ENCODE assay signal across 22 mouse cellular contexts in genomic region chr17:49675629-49676028, GRCm38 (mm10).
DNase-seq lines count a peak whose midpoint lies in the region; ATAC-seq and TF ChIP-seq lines count a peak whose summit lies in the region.
"Had no signal": no experiment of that assay in that cellular context is flagged by ENCODE, and none has a peak within 500 bp of the region (broad histone marks: within the 10 kb centered on the region; RNA-seq: fewer than 3 reads in every experiment).

No protein-coding gene starts in this region.

- no peak overlapping the region for H3K4me3 ChIP-seq in embryonic facial prominence, embryonic 12.5 days
- H3K4me3 ChIP-seq in embryonic facial prominence, embryonic 10.5 days = no peak overlapping the region
- peak overlapping the region; percentile 13; the same call in 1 of the 2 replicates for H3K4me3 ChIP-seq in lung, embryonic 15.5 days
- H3K4me3 ChIP-seq in lung, adult 2 months (replicated peaks; ENCODE audit: extremely low read depth, low read depth, low read length) = no peak overlapping the region
- H3K4me3 ChIP-seq in embryonic facial prominence, embryonic 15.5 days (replicated peaks) = peak overlapping the region; percentile 18
- H3K4me3 ChIP-seq: forebrain, embryonic 15.5 days; heart, embryonic 13.5 days; hindbrain, embryonic 12.5 days had no signal

- no peak overlapping the region for H3K27ac ChIP-seq in embryonic facial prominence, embryonic 12.5 days
- no peak overlapping the region for H3K27ac ChIP-seq in embryonic facial prominence, embryonic 10.5 days (replicated peaks)
- peak overlapping the region; percentile 65 for H3K27ac ChIP-seq in lung, embryonic 15.5 days
- peak overlapping the region; percentile 80 for H3K27ac ChIP-seq in embryonic facial prominence, embryonic 15.5 days (replicated peaks)
- H3K27ac ChIP-seq: forebrain, embryonic 15.5 days; heart, embryonic 13.5 days; hindbrain, embryonic 12.5 days had no signal

- 52% methylated on average over 4 of the region's 4 CpGs for WGBS in embryonic facial prominence, embryonic 12.5 days
- 74% methylated on average over 4 of the region's 4 CpGs for WGBS in embryonic facial prominence, embryonic 10.5 days
- WGBS in lung, embryonic 15.5 days = 44% methylated on average over 4 of the region's 4 CpGs
- 61% methylated on average over 4 of the region's 4 CpGs for WGBS in lung, adult 2 months
- WGBS in embryonic facial prominence, embryonic 15.5 days = 33% methylated on average over 4 of the region's 4 CpGs

- H3K9me3 ChIP-seq in embryonic facial prominence, embryonic 12.5 days = no peaks in the 10 kb centered on the region
- H3K9me3 ChIP-seq in embryonic facial prominence, embryonic 10.5 days = peaks cover 4% of the 10 kb centered on the region; the same call in 1 of the 2 replicates
- no peaks in the 10 kb centered on the region for H3K9me3 ChIP-seq in lung, embryonic 15.5 days
- H3K9me3 ChIP-seq in embryonic facial prominence, embryonic 15.5 days (replicated peaks) = no peaks in the 10 kb centered on the region
- H3K9me3 ChIP-seq: forebrain, embryonic 15.5 days had no signal

- H3K4me2 ChIP-seq in embryonic facial prominence, embryonic 12.5 days (replicated peaks) = 0 out of 2 replicates have a peak overlapping the region, but pooled peaks have one; percentile 1
- peak overlapping the region; percentile 40 for H3K4me2 ChIP-seq in lung, embryonic 15.5 days
- H3K4me2 ChIP-seq in embryonic facial prominence, embryonic 15.5 days (replicated peaks) = peak overlapping the region; percentile 40
- H3K4me2 ChIP-seq: forebrain, embryonic 15.5 days; heart, embryonic 13.5 days; hindbrain, embryonic 12.5 days had no signal

- H3K9ac ChIP-seq in embryonic facial prominence, embryonic 12.5 days = no peak overlapping the region
- H3K9ac ChIP-seq in lung, embryonic 15.5 days = no peak overlapping the region
- H3K9ac ChIP-seq in embryonic facial prominence, embryonic 15.5 days = no peak overlapping the region
- H3K9ac ChIP-seq: forebrain, embryonic 15.5 days; heart, embryonic 13.5 days; hindbrain, embryonic 12.5 days had no signal

- DNase-seq in embryonic facial prominence, embryonic 10.5 days (ENCODE audit: low spot score) = no peak
- DNase-seq in lung, adult 2 months = no peak
- no peak for DNase-seq in heart, postnatal 4 days
- no peak for DNase-seq in cerebellum, adult 9-10 months
- DNase-seq: adrenal gland, adult 8-10 months; adrenal gland, postnatal 36 days; B cell, adult 2 months; cerebellum, adult 2 months; cerebellum, postnatal 14 days; embryo, embryonic 11 days; gastrocnemius, postnatal 36 days; heart, adult 11 months; heart, postnatal 36 days had no signal

- H3K27me3 ChIP-seq in embryonic facial prominence, embryonic 12.5 days = no peaks in the 10 kb centered on the region
- H3K27me3 ChIP-seq in embryonic facial prominence, embryonic 10.5 days (replicated peaks; ENCODE audit: low read depth, poor library complexity, severe bottlenecking) = no peaks in the 10 kb centered on the region
- no peaks in the 10 kb centered on the region for H3K27me3 ChIP-seq in lung, embryonic 15.5 days
- no peaks in the 10 kb centered on the region for H3K27me3 ChIP-seq in embryonic facial prominence, embryonic 15.5 days
- H3K27me3 ChIP-seq: forebrain, embryonic 15.5 days; heart, embryonic 13.5 days; hindbrain, embryonic 12.5 days had no signal

- no peak for TF ChIP-seq POLR2A in lung, adult 2 months (IDR thresholded peaks at IDR 0.05; ENCODE audit: borderline replicate concordance, extremely low read depth, low read depth, low read length)

- ATAC-seq in embryonic facial prominence, embryonic 12.5 days (ENCODE audit: insufficient number of reproducible peaks, insufficient read depth, low FRiP score, low TSS enrichment) = no peak
- peak; percentile 46; the same call in 1 of the 2 replicates for ATAC-seq in lung, embryonic 15.5 days (ENCODE audit: borderline replicate concordance, extremely low read depth, low FRiP score, low TSS enrichment)
- ATAC-seq in embryonic facial prominence, embryonic 15.5 days (ENCODE audit: insufficient number of reproducible peaks, low FRiP score, low TSS enrichment, low read depth) = no peak
- ATAC-seq: CD4-positive, CD25-positive, alpha-beta regulatory T cell, adult 4 months; forebrain, embryonic 15.5 days; hindbrain, embryonic 16.5 days had no signal

- no peaks in the 10 kb centered on the region for H3K36me3 ChIP-seq in embryonic facial prominence, embryonic 12.5 days
- no peaks in the 10 kb centered on the region for H3K36me3 ChIP-seq in embryonic facial prominence, embryonic 10.5 days (replicated peaks)
- H3K36me3 ChIP-seq in lung, embryonic 15.5 days = no peaks in the 10 kb centered on the region
- no peaks in the 10 kb centered on the region for H3K36me3 ChIP-seq in embryonic facial prominence, embryonic 15.5 days
- H3K36me3 ChIP-seq: forebrain, embryonic 15.5 days; G1E; heart, embryonic 13.5 days; hindbrain, embryonic 12.5 days had no signal

- TF ChIP-seq CTCF in lung, adult 2 months (IDR thresholded peaks at IDR 0.05; ENCODE audit: insufficient read depth, low read length) = no peak

- no peaks in the 10 kb centered on the region for H3K4me1 ChIP-seq in embryonic facial prominence, embryonic 12.5 days
- no peaks in the 10 kb centered on the region for H3K4me1 ChIP-seq in embryonic facial prominence, embryonic 10.5 days
- peaks cover 8% of the 10 kb centered on the region; the same call in 1 of the 2 replicates for H3K4me1 ChIP-seq in lung, embryonic 15.5 days
- H3K4me1 ChIP-seq in lung, adult 2 months (ENCODE audit: control insufficient read depth, insufficient read depth, low read length) = no peaks in the 10 kb centered on the region
- H3K4me1 ChIP-seq in embryonic facial prominence, embryonic 15.5 days = peaks cover 13% of the 10 kb centered on the region; the same call in 1 of the 2 replicates

Comparison
In these comparisons a context has a peak if more than half of its experiments do, and no peak if none do; other contexts are left out.
1. H3K27ac ChIP-seq: peak in lung, embryonic 15.5 days (single experiment) and embryonic facial prominence, embryonic 15.5 days (single experiment); none in embryonic facial prominence, embryonic 12.5 days (single experiment) and embryonic facial prominence, embryonic 10.5 days (single experiment).
2. H3K4me3 ChIP-seq: peak in lung, embryonic 15.5 days (single experiment) and embryonic facial prominence, embryonic 15.5 days (single experiment); none in embryonic facial prominence, embryonic 12.5 days (single experiment), embryonic facial prominence, embryonic 10.5 days (single experiment) and lung, adult 2 months (single experiment).
3. Peak in every context shown above with its lines, with median percentiles within 50 percentile points of each other: H3K4me2 ChIP-seq.